Mouse (Mus musculus) macrophage (primary cell): ENCODE results near the gene Lsr. TPM values are rescaled to one million over a fixed set of nuclear protein-coding genes. Genes with fewer than 3 reads are reported as not detected.
"Not testable (repeated sequence)": the region's sequence is repeated elsewhere in the genome, so short reads cannot be mapped to it uniquely, and the experiment has no call there.

ENCODE experiments used
- H3K27ac ChIP-seq: fragments of 350-480 bp; formaldehyde crosslinking; 2 replicates; pipeline ENCODE4 v1.9.0; 2021
- H3K36me3 ChIP-seq: fragments of 350-480 bp; formaldehyde crosslinking; 2 replicates; pipeline ENCODE4 v1.9.0; 2021; ENCODE audit errors: inconsistent target
- H3K4me3 ChIP-seq: fragments of 350-480 bp; formaldehyde crosslinking; 2 replicates; pipeline ENCODE4 v1.9.0; 2021; ENCODE audit errors: inconsistent target
- H3K79me2 ChIP-seq: fragments of 350-480 bp; formaldehyde crosslinking; 2 replicates; pipeline ENCODE4 v1.9.0; 2021; ENCODE audit errors: inconsistent target
- WGBS: methylation state at CpG from one replicate; pipeline ENCODE4 v1.1.7; 2026; ENCODE audit warnings: inconsistent platforms; ENCODE audit not compliant: missing documents; 5-methylcytosine and 5-hydroxymethylcytosine counted together
- polyA plus RNA-seq: library from polyadenylated mRNA; stranded (reverse); fragments of 250-400 nt; gene quantifications from 3 replicates; pipeline ENCODE4 v1.2.4, GENCODE M21; 2018; ENCODE audit warnings: inconsistent platforms

Lsr gene
- polyA plus RNA-seq, 1 experiment from 2014 or later: 0.29 TPM

DNA sequence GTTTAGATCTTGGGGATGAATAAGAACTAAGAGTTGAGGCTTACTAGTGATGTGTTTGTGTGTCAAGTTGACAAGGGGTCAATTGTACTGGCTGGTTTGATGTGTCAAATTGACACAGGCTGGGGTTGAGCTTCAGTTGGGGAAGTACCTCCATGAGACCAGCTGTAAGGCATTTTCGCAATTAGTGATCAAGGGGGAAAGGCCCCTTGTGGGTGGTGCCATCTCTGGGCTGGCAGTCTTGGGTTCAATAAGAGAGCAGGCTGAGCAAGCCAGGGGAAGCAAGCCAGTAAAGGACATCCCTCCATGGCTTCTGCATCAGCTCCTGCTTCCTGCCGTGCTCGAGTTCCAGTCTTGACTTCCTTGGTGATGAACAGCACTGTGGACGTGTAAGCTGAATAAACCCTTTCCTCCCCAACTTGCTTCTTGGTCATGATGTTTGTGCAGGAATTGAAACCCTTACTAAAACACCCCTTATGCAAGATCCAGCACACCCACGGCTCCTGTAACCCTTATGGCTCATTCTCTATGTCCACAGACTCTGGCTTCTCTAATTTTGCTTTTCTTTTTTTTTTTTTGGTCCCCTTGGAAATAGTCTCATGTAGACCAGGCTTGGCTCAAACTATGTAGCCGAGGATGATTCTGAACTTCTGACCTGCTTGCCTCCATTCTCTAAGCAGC, 37.7 kb downstream of the Lsr start:
- H3K79me2 ChIP-seq, H3K27ac ChIP-seq, H3K36me3 ChIP-seq, H3K4me3 ChIP-seq: not testable (repeated sequence)
- WGBS: 24% methylated on average over 6 of the region's 6 CpGs

DNA sequence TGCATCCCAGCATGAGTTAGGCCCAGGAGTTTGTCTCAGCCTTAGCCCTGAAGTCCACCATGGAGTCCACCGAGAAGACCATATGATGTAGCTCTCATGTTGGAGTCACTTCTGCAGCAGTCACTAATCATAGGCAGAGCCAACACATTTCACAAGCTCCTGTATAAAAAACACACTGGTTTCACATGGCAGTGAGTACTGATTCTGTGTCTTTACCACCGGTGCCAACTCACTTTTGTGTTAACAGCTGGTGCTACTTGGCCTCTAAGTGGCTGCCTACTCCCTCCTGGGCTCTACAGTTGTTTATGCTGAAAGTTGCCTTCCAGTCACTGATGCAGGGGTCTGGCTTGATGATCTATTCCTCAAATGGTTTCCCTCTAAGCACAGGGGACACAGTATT, 48.7 kb downstream of the Lsr start, which contains the start of gene Hamp2:
Hamp2 (minus strand) TSS at position 101 of the 400 bp plus-strand sequence.
- WGBS: 100% methylated on average over 1 of the region's 2 CpGs
- not testable (repeated sequence) for H3K4me3 ChIP-seq, H3K27ac ChIP-seq, H3K79me2 ChIP-seq, H3K36me3 ChIP-seq

DNA sequence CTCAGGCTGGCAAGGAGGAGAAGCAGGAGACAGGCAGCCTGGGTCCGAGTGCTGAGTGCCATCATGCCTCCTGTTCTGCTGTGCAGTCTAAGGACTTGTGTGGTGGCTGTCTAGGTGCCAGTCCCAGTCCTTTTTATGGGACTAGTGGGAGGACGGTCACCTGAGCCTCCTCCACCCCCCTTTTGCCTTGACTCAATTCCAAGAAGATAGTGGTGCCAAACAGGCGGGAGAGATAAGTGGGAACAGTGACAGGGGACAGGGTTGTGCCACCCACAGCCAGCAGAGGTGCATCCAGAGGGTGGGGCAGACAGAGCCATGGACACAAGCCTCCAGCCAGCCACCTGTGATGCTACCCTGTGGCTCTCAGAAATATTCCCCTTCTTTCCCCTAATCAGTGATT, 49.2 kb downstream of the Lsr start:
- Histone ChIP-seq H3K4me3 (no peak overlapping the region), H3K79me2 (no peaks in the 10 kb centered on the region), H3K36me3 (no peaks in the 10 kb centered on the region), H3K27ac (no peak overlapping the region)
- WGBS: 74% methylated on average over 3 of the region's 3 CpGs

DNA sequence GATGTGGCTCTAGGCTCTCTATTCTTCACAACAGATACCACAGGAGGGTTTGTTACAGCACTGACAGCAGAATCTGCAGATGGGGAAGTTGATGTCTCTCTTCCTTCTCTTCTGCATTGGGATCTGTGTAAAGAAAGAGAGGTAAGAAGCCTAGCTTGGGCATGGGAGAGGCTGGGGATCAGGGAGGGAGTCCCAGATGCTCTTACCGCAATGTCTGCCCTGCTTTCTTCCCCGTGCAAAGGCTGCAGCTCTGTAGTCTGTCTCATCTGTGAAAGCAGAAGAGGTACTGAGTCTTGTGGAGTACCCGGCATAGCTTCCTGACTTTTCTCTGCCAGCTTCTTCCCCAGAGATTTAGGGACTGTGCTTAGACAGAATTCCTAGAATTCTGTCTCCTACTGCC, 50.8 kb downstream of the Lsr start:
- not testable (repeated sequence) for H3K4me3 ChIP-seq, H3K79me2 ChIP-seq, H3K27ac ChIP-seq, H3K36me3 ChIP-seq
- 42% methylated on average over 1 of the region's 3 CpGs for WGBS

DNA sequence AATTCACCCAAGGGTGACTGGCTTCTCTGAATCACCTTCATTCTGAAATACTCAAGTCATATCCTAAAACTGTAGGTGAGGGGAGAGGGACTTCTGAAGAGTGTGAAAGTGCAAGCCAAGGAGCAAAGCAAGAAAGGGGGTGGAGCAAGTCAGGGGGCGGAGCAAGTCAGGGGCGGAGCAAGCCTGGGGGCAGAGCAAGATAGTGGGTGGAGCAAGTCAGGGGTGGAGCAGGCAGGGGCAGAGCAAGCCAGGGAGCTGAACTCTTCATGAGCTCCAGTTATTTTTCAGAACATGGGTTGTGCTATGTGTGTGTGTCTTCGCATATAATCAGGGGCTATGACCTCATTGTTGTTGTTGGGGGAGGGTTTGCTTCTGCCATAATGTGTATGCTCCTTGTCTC, 53.0 kb downstream of the Lsr start:
- H3K36me3 ChIP-seq: no peaks in the 10 kb centered on the region
- H3K27ac ChIP-seq: no peak overlapping the region
- H3K4me3 ChIP-seq: no peak overlapping the region
- no peaks in the 10 kb centered on the region for H3K79me2 ChIP-seq
- 68% methylated on average over 3 of the region's 3 CpGs for WGBS

DNA sequence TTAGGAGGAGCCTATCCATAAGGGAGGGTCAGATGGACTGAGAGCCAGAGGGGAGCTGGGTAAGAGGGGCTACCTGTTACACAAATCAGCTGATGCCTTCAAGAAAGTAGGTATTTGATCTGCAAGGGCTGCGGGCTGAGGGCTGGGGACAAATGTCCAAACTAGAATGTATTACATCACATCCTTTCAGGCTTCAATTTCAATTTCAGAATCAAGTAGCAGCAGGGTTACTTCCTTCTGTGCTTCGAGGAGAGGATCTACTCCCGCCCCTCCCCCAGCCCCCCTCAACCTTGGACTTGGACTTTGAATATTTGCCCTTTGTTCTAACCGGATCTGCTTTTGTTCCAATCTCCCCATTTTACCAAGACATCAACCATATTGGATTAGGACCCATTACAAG, 56.0 kb downstream of the Lsr start:
- Histone ChIP-seq H3K27ac (no peak overlapping the region), H3K79me2 (no peaks in the 10 kb centered on the region), H3K4me3 (no peak overlapping the region), H3K36me3 (no peaks in the 10 kb centered on the region)
- WGBS: 17% methylated on average over 4 of the region's 4 CpGs

DNA sequence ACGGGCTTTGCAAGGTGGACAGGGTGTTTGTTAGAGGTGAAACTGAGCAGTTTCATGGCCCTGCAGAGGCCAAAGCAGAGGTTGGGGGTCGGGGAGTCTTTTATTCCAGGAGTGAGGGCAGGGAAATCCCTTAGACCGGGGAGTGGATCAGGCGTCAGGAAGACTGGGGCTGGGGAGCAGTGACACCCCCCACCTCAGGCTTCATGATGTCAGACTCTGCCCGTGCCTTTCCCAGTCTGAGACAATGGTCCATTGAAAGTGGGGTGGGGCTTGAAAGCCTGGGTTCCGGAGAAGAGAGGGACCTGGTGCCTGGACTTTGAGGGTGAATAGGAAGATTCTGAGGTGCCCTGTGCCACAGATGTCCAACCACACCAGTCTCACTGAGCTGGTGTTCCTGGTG, 56.6 kb downstream of the Lsr start:
- H3K79me2 ChIP-seq: no peaks in the 10 kb centered on the region
- no peaks in the 10 kb centered on the region for H3K36me3 ChIP-seq
- H3K4me3 ChIP-seq: no peak overlapping the region
- 71% methylated on average over 6 of the region's 6 CpGs for WGBS
- no peak overlapping the region for H3K27ac ChIP-seq

DNA sequence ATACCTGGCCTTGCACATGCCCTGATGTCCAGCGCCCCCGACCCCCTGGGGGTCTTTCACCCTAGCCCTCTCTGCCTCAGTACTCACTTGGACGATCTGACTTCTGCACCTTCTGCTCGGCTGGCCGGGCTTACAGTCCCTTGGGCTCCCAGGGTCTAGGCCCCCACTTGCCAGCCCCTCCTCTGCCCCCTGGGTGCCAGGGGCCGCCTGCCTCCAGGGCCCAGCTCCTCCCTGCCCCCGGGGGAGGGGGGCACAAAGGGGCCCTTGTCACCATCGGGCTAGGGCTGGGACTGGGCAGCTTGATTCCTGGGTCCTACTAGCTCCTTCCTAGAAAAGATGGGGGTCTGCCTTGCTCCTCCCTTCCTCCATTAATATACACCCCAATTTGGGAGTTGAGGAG, 58.5 kb downstream of the Lsr start, which contains the start of gene Mag:
Mag (minus strand) TSS at position 142 of the 400 bp plus-strand sequence.
- Histone ChIP-seq H3K4me3 (no peak within 1 kb of the TSS), H3K79me2 (no peaks in the 10 kb centered on the region), H3K27ac (no peak within 1 kb of the TSS), H3K36me3 (no peaks in the 10 kb centered on the region)
- WGBS: 91% methylated on average over 8 of the region's 8 CpGs

DNA sequence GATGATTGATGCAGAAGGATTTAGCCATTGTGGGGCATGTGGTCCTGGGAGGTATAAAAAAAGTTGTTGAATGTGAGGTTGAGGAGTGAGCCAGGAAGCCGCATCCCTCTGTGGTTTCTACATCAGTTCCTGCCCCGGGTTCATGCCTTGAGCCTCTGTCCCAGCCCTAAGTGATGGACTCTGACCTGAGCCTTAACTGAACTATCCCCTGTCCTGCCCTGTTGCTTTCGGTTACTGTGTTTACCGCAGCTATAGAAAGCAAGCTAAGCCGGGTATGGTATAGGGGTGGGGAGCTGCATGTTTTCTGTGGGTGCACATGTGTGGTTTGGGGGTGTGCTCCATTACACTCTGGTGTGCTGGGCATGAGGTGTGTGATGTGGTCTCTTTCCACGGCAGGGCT, 63.5 kb downstream of the Lsr start:
- WGBS: 45% methylated on average over 6 of the region's 6 CpGs

DNA sequence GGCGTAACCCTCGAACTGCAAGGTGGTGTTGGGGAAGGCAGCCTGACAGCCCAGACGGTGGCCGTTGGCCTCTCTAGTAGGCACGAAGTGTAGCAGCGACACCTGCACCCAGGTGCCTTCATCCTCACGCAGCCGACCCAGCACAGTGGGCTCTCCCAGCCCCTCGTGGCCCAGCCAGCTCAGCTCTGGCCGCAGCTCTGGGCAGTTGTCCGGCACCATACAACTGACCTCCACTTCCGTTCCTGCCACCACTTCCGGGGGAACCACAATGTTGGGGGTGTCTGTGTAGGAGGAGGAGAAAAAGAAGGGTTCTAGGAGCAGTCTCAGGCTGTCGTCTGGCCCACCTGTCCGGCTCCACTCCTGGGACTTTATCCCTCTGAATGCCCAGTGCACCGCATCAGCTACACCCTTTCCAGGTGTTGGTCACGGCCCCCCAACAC, 64.3 kb downstream of the Lsr start:
- Histone ChIP-seq H3K79me2 (no peaks in the 10 kb centered on the region), H3K27ac (no peak overlapping the region), H3K4me3 (no peak overlapping the region), H3K36me3 (no peaks in the 10 kb centered on the region)
- WGBS: 30% methylated on average over 15 of the region's 17 CpGs

More for the DNA sequence above, 63.5 kb downstream of the Lsr start:
- H3K36me3 ChIP-seq: no peaks in the 10 kb centered on the region
- H3K27ac ChIP-seq: no peak overlapping the region
- no peaks in the 10 kb centered on the region for H3K79me2 ChIP-seq
- H3K4me3 ChIP-seq: no peak overlapping the region

DNA sequence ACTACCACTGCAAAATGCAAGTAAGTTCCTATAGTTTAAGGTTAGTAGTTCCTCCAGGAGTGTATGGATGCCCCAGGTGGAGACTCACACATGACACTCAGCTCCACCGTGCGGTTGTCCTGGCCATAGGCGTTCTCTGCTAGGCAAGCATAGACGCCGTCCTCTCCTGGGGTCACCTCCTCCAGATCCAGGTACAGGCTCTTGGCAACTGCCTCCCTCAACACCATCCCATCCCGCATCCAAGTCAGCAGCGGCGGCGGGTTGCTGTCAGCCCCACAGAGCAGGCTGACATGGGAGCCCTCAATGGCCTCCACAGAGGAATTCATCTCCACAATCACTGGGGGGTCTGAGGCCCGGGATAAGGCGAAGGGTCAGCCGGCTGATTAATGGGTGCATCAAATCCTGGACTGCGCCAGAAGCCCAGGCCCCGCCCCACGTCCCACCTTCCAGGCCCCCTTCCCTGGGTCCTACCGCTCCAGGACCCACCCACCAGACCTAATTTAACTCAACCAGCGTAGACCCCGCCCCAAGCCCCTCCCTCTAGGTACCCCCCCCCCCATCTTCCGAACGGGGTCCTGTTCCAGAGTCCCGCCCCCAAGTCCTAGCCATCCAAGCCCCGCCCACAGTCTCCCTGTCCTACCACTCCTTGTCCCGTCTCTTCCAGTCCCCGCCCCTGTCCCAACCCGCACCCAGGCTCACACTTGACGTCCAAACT, 64.8 kb downstream of the Lsr start:
- WGBS: 21% methylated on average over 20 of the region's 26 CpGs
- H3K4me3 ChIP-seq: no peak overlapping the region
- no peaks in the 10 kb centered on the region for H3K36me3 ChIP-seq

More for the DNA sequence above, 64.8 kb downstream of the Lsr start:
- Histone ChIP-seq H3K27ac (no peak overlapping the region), H3K79me2 (no peaks in the 10 kb centered on the region)

Other genes starting within 250 kb of the Lsr start
- 24.1 to 98.6 TPM (median 72.6 TPM) in 3 replicates for gene Tmem147, start 243.9 kb downstream of the Lsr start, polyA plus RNA-seq
- gene Gapdhs, start 229.8 kb downstream of the Lsr start, polyA plus RNA-seq: not detected in 3 replicates
- gene Sbsn, start 222.0 kb downstream of the Lsr start, polyA plus RNA-seq: 0.54 to 2.3 TPM (median 1.5 TPM) in 3 replicates
- 0.37 TPM in 1 of 3 replicates, not detected in the others for gene Dmkn, start 209.7 kb downstream of the Lsr start, polyA plus RNA-seq
- gene Krtdap, start 185.6 kb downstream of the Lsr start, polyA plus RNA-seq: not detected in 3 replicates
- gene Ffar2, start 149.7 kb downstream of the Lsr start, polyA plus RNA-seq: 0.10 TPM in 1 of 3 replicates, not detected in the others
- gene Ffar3, start 117.3 kb downstream of the Lsr start, polyA plus RNA-seq: not detected in 3 replicates
- not detected in 3 replicates for gene Ffar1, start 111.9 kb downstream of the Lsr start, polyA plus RNA-seq
- 15.6 to 31.6 TPM (median 22.5 TPM) in 3 replicates for gene Cd22, start 93.1 kb downstream of the Lsr start, polyA plus RNA-seq
- gene Mag, start 58.6 kb downstream of the Lsr start, polyA plus RNA-seq: 0.43 to 1.9 TPM (median 0.78 TPM) in 3 replicates
- gene Hamp2, start 48.8 kb downstream of the Lsr start, polyA plus RNA-seq: not detected in 3 replicates
- gene Hamp, start 29.4 kb downstream of the Lsr start, polyA plus RNA-seq: not detected in 3 replicates
- gene Usf2, start 16.7 kb downstream of the Lsr start, polyA plus RNA-seq: 95.7 to 263 TPM (median 152 TPM) in 3 replicates
- 0.21 to 0.26 TPM in 2 of 3 replicates, not detected in the other for gene Fam187b, start 326 bp upstream of the Lsr start, polyA plus RNA-seq
- gene Fxyd5, start 69.0 kb upstream of the Lsr start, polyA plus RNA-seq: 662 to 1,499 TPM (median 1,028 TPM) in 3 replicates
- gene Fxyd7, start 78.0 kb upstream of the Lsr start, polyA plus RNA-seq: not detected in 3 replicates
- gene Fxyd1, start 83.7 kb upstream of the Lsr start, polyA plus RNA-seq: not detected in 3 replicates
- gene Lgi4, start 85.9 kb upstream of the Lsr start, polyA plus RNA-seq: 0.14 to 0.27 TPM (median 0.22 TPM) in 3 replicates
- gene Fxyd3, start 103.2 kb upstream of the Lsr start, polyA plus RNA-seq: not detected in 3 replicates
- 0.36 to 5.0 TPM (median 0.59 TPM) in 3 replicates for gene Hpn, start 141.8 kb upstream of the Lsr start, polyA plus RNA-seq
- gene Scn1b, start 153.5 kb upstream of the Lsr start, polyA plus RNA-seq: 6.4 to 26.6 TPM (median 13.9 TPM) in 3 replicates
- 30.4 to 56.1 TPM (median 32.6 TPM) in 3 replicates for gene Gramd1a, start 182.4 kb upstream of the Lsr start, polyA plus RNA-seq